Mouse (Mus musculus) kidney, adult 2 months (tissue): Measurements from ENCODE around the gene Mob2. TPM values are rescaled to one million over a fixed set of nuclear protein-coding genes. Genes with fewer than 3 reads are reported as not detected.

Experiments used
- DNase-seq: peaks from one replicate; pipeline ENCODE4 v3.0.0; 2021
- H3K27ac ChIP-seq: fragments of 200-500 bp; 2 replicates; pipeline ENCODE4 v1.5.1; 2012; ENCODE audit warnings: low read depth, low read length, control low read depth, inconsistent platforms; ENCODE audit not compliant: insufficient read depth
- H3K27me3 ChIP-seq: fragments of 200-500 bp; replicated peaks from 2 replicates; pipeline ENCODE4 v1.6.1; 2012; ENCODE audit warnings: mild to moderate bottlenecking, moderate library complexity, low read length, inconsistent platforms; ENCODE audit not compliant: control insufficient read depth, insufficient read depth
- H3K36me3 ChIP-seq: fragments of 200-500 bp; 2 replicates; pipeline ENCODE4 v1.6.1; 2012; ENCODE audit warnings: mild to moderate bottlenecking, moderate library complexity, low read length, inconsistent platforms; ENCODE audit not compliant: control insufficient read depth, insufficient read depth
- H3K4me1 ChIP-seq: fragments of 200-500 bp; 2 replicates; pipeline ENCODE4 v1.6.1; 2011; ENCODE audit warnings: low read length; ENCODE audit not compliant: control insufficient read depth, insufficient read depth
- H3K4me3 ChIP-seq: fragments of 200-500 bp; 2 replicates; pipeline ENCODE4 v1.5.1; 2011; ENCODE audit warnings: mild to moderate bottlenecking, low read depth, low read length, control low read depth; ENCODE audit not compliant: insufficient read depth
- CTCF ChIP-seq: fragments of 200-500 bp; conservative IDR thresholded peaks from 2 replicates; pipeline ENCODE4 v1.5.1; 2011; ENCODE audit warnings: low read depth, mild to moderate bottlenecking, control low read depth, low read length, moderate library complexity, mixed read lengths; ENCODE audit not compliant: insufficient read depth, insufficient read length
- POLR2A ChIP-seq: fragments of 200-500 bp; IDR thresholded peaks from one replicate; pipeline ENCODE4 v1.6.1; 2011; ENCODE audit warnings: low read depth, low read length, control low read depth
- WGBS: fragments of 180-500 bp; shearing (Covaris S2); methylation state at CpG from one replicate; pipeline ENCODE4 v1.1.7; 2018; 5-methylcytosine and 5-hydroxymethylcytosine counted together
- polyA plus RNA-seq: library from polyadenylated mRNA; depleted of rRNA; stranded (reverse); fragments of >200 nt; gene quantifications from 2 replicates; pipeline ENCODE4 v1.2.3, GENCODE M21; 2012; rRNA removed

Mob2 gene
- polyA plus RNA-seq, 1 experiment: 45.3 TPM

DNA sequence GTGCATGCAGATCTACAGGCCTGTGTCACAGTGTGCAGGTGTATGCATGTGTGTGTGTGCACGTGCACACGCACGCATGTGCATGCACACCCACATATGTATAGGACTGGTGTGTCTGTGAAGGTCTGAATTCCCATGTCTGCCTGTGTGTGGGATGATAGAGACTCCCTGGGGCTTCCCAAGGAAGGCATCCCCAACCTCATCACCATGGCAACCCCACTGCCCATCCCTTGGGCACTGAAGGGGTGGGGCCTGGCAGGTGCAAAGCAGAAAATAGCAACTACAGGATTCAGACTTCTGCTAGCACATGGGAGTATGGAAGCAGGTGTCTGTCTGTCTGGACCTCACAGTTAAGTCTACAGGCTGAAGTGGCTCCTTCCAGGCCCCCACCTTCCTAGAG, 98.3 kb downstream of the Mob2 start:
- DNase-seq: no peak
- H3K4me3 ChIP-seq: no peak overlapping the region
- no peaks in the 10 kb centered on the region for H3K4me1 ChIP-seq
- no peak overlapping the region for H3K27ac ChIP-seq
- no peak for TF ChIP-seq POLR2A
- no peak for TF ChIP-seq CTCF
- no peaks in the 10 kb centered on the region for H3K36me3 ChIP-seq
- no peaks in the 10 kb centered on the region for H3K27me3 ChIP-seq
- 96% methylated on average over 3 of the region's 3 CpGs for WGBS

DNA sequence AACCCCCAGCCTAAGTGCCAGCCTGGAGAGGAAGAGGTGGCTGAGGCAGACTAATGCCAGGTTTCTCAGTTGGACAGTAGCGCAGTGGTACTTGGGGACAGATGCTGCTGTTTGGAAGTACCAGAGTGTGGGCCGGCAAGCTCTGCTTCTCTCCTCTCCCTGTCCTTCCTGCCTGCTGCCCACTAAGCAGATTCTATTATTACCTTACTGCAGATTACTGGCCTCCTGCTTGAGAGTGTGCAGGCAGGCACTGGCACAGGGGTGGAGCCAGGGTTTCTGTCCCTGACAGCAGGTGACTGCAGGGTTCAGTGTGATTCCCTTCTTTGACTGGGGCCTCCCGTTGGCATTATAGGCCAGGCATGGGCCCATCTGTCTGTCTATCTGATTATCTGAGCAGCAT, 99.4 kb downstream of the Mob2 start:
- TF ChIP-seq CTCF: no peak
- no peak for TF ChIP-seq POLR2A

DNA sequence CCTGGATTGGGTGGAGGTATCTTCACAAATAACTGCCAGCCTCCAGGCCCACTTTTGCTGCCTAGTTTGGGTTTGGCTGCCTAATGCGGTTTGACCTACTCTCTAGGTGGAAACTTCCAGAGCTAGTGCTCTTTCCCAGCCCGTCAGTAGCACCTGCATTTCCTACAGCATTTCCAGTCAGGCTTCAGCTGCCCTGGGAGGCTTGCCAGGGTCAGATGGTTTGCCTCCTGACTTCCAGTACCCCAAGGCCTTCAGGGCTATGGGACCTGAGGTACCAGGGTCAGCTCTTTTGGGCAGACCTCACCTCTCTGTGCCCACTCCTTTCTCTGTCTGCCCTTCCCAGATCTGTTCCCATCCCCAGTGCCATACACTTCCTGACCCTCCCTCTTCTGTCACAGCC, 99.9 kb downstream of the Mob2 start:
- no peak for TF ChIP-seq POLR2A
- TF ChIP-seq CTCF: no peak
- Histone ChIP-seq H3K27ac (no peak overlapping the region), H3K36me3 (no peaks in the 10 kb centered on the region), H3K4me1 (no peaks in the 10 kb centered on the region), H3K4me3 (no peak overlapping the region), H3K27me3 (no peaks in the 10 kb centered on the region)
- no peak for DNase-seq
- WGBS: 84% methylated on average over 2 of the region's 2 CpGs

More for the DNA sequence above, 99.4 kb downstream of the Mob2 start:
- Histone ChIP-seq H3K27ac (no peak overlapping the region), H3K36me3 (no peaks in the 10 kb centered on the region), H3K27me3 (no peaks in the 10 kb centered on the region), H3K4me1 (no peaks in the 10 kb centered on the region), H3K4me3 (no peak overlapping the region)
- DNase-seq: no peak
- 88% methylated on average over 3 of the region's 3 CpGs for WGBS

DNA sequence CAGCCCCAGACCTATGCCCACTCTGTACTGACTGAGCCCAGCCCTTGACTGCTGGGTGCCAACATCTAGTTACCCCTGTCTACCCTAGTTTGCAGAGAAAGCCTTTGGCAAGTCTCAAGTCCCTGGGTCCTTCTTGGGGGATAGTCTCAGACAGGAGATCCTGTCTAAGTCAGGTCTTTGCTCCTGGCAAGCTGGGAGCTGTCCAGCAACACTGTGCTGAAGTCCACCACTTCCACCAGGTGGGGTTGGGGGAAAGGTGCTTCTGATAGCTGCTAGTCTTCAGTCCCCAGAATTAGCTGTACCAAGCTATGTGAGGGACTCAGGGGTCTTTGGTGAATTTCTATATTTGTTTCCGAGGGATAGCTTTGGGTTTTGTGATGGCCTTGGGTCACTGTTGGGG, 101.7 kb downstream of the Mob2 start:
- Histone ChIP-seq H3K36me3 (no peaks in the 10 kb centered on the region), H3K4me1 (no peaks in the 10 kb centered on the region), H3K27ac (no peak overlapping the region), H3K27me3 (no peaks in the 10 kb centered on the region), H3K4me3 (no peak overlapping the region)
- WGBS: 87% methylated on average over 1 of the region's 1 CpGs
- TF ChIP-seq POLR2A (no peak), CTCF (no peak)
- no peak for DNase-seq

Other genes with a start within 250 kb of the Mob2 start
- not detected in 2 replicates for gene Muc5b, start 222.0 kb downstream of the Mob2 start, polyA plus RNA-seq
- 86.2 and 92.3 TPM in 2 replicates for gene Tollip, start 142.6 kb downstream of the Mob2 start, polyA plus RNA-seq
- 0.31 and 0.52 TPM in 2 replicates for gene Brsk2, start 111.3 kb downstream of the Mob2 start, polyA plus RNA-seq
- 3.6 and 3.7 TPM in 2 replicates for gene Dusp8, start 34.8 kb upstream of the Mob2 start, polyA plus RNA-seq
- not detected in 2 replicates for gene Gm45618, start 59.7 kb upstream of the Mob2 start, polyA plus RNA-seq
- gene Gm39115, start 75.0 kb upstream of the Mob2 start, polyA plus RNA-seq: not detected in 2 replicates
- not detected in 2 replicates for gene Gm45337, start 83.5 kb upstream of the Mob2 start, polyA plus RNA-seq
- not detected in 2 replicates for gene Gm29735, start 96.0 kb upstream of the Mob2 start, polyA plus RNA-seq
- not detected in 2 replicates for gene Gm4553, start 104.7 kb upstream of the Mob2 start, polyA plus RNA-seq
- not detected in 2 replicates for gene Krtap5-2, start 114.9 kb upstream of the Mob2 start, polyA plus RNA-seq
- gene Gm10153, start 129.3 kb upstream of the Mob2 start, polyA plus RNA-seq: not detected in 2 replicates
- not detected in 2 replicates for gene Krtap5-3, start 140.3 kb upstream of the Mob2 start, polyA plus RNA-seq
- gene Gm7579, start 150.8 kb upstream of the Mob2 start, polyA plus RNA-seq: not detected in 2 replicates
- gene Krtap5-5, start 168.9 kb upstream of the Mob2 start, polyA plus RNA-seq: not detected in 2 replicates
- gene Gm40460, start 180.0 kb upstream of the Mob2 start, polyA plus RNA-seq: not detected in 2 replicates
- gene Gm2431, start 197.3 kb upstream of the Mob2 start, polyA plus RNA-seq: not detected in 2 replicates
- gene Gm4559, start 213.3 kb upstream of the Mob2 start, polyA plus RNA-seq: not detected in 2 replicates
- not detected in 2 replicates for gene Krtap5-1, start 236.1 kb upstream of the Mob2 start, polyA plus RNA-seq
- not detected in 2 replicates for gene Krtap5-4, start 242.5 kb upstream of the Mob2 start, polyA plus RNA-seq